Mouse (Mus musculus) Muller cell, postnatal 12 days (primary cell): ENCODE measurements around the gene Tbl1xr1.

Experiments used
- DNase-seq: peaks from one replicate; pipeline ENCODE4 v3.0.0-alpha.2; 2015; ENCODE audit errors: inconsistent ontology term

The Tbl1xr1 gene

GRCm38 (mm10) chr3:22204186-22204585 lies 127.7 kb downstream of the Tbl1xr1 start:
- DNase-seq = no peak

- DNase-seq = no peak
These were observed 145.1 kb downstream of the Tbl1xr1 start for GRCm38 (mm10) chr3:22221557-22221956.

- DNase-seq = no peak
These were observed 145.9 kb downstream of the Tbl1xr1 start for GRCm38 (mm10) chr3:22222351-22222750.

GRCm38 (mm10) chr3:22223023-22223422 lies 146.6 kb downstream of the Tbl1xr1 start:
- DNase-seq = no peak

- no peak for DNase-seq
These were observed 151.6 kb downstream of the Tbl1xr1 start for GRCm38 (mm10) chr3:22228052-22228451.

- DNase-seq = no peak
These were observed 154.2 kb downstream of the Tbl1xr1 start for GRCm38 (mm10) chr3:22230635-22231034.

- DNase-seq = no peak
These were observed 161.9 kb downstream of the Tbl1xr1 start for GRCm38 (mm10) chr3:22238106-22238900.
